Mouse (Mus musculus) bone marrow, adult 2 months (tissue): ENCODE results near the gene Asns. TPM values are rescaled to one million over a fixed set of nuclear protein-coding genes. Genes with fewer than 3 reads are reported as not detected.

Experiments
- H3K27ac ChIP-seq: fragments of 200-500 bp; 2 replicates; pipeline ENCODE4 v1.5.1; 2012; ENCODE audit warnings: low read depth, mild to moderate bottlenecking, control low read depth, inconsistent platforms, low read length; ENCODE audit not compliant: control insufficient read depth, poor library complexity, insufficient read depth
- H3K4me1 ChIP-seq: fragments of 200-500 bp; 2 replicates; pipeline ENCODE4 v1.6.1; 2011; ENCODE audit warnings: low read length; ENCODE audit not compliant: control insufficient read depth, insufficient read depth
- H3K4me3 ChIP-seq: fragments of 200-500 bp; replicated peaks from 2 replicates; pipeline ENCODE3; 2011; ENCODE audit warnings: mild to moderate bottlenecking, low read depth, low read length, control low read depth; ENCODE audit not compliant: control insufficient read depth
- CTCF ChIP-seq: fragments of 200-500 bp; IDR thresholded peaks from 2 replicates; pipeline ENCODE4 v1.5.1; 2011; ENCODE audit warnings: low read length, control low read depth; ENCODE audit not compliant: control insufficient read depth, insufficient read depth
- POLR2A ChIP-seq: fragments of 200-500 bp; IDR thresholded peaks from 2 replicates; pipeline ENCODE4 v1.6.1; 2011; ENCODE audit warnings: low read depth, mild to moderate bottlenecking, control low read depth, low read length, borderline replicate concordance; ENCODE audit not compliant: control insufficient read depth
- WGBS: fragments of 180-500 bp; shearing (Covaris S2); methylation state at CpG from one replicate; pipeline ENCODE4 v1.1.7; 2018; 5-methylcytosine and 5-hydroxymethylcytosine counted together
- polyA plus RNA-seq: library from polyadenylated mRNA; stranded (reverse); fragments of >200 nt; gene quantifications from 2 replicates; pipeline ENCODE4 v1.2.4, GENCODE M21; 2011; ENCODE audit warnings: low replicate concordance; ENCODE audit not compliant: missing spikeins, insufficient read depth, insufficient read length

Gene Asns
- polyA plus RNA-seq, 1 experiment = 83.5 TPM

DNA sequence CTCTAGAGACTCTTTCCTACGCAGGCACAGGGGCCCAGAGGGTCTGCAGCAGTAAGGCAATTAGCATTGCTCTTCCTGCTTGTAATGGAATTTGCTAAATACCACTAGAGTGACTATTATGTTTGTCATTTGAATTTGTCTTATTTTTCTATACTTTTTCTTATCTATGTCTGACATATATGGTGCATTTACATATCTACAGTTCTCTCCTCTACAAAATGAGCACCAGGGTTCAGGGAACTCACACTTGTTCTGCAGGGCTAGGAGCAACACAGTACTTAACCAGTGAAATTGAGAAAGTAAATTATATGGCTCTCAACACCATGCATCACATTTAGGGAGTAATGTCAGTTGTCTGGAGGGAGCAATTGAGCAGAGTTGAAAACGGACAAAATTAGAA is 21.2 kb upstream of the Asns start:
- Histone ChIP-seq H3K4me1 (no peaks in the 10 kb centered on the region), H3K27ac (no peak overlapping the region), H3K4me3 (no peak overlapping the region)
- TF ChIP-seq POLR2A (no peak), CTCF (no peak)
- WGBS = 77% methylated on average over 2 of the region's 2 CpGs

GRCm38 (mm10) chr6:7711837-7712330 is 18.8 kb upstream of the Asns start:
- H3K4me1 ChIP-seq = no peaks in the 10 kb centered on the region
- WGBS = 73% methylated on average over 3 of the region's 3 CpGs
- TF ChIP-seq CTCF (no peak), POLR2A (no peak)
- H3K4me3 ChIP-seq = no peak overlapping the region
- H3K27ac ChIP-seq = no peak overlapping the region

DNA sequence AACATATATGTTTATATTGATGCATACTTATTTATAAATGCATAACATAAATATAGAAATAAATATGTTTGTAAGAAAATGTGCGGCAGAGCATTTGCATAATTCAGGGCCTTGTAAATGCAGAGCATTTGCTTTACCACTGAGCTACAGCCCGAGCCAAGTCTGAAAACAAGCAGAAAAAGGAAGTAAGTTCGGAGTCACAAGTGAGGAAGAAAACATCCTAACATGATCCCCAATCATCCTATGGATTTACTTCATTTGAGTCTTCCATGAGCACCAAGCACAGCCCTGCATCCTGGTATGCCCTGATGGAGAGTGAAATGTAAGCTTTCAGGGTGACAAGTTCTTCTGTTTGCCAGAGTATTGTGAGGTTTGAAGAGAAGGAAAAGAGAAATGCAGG is 15.2 kb upstream of the Asns start:
- WGBS = 40% methylated on average over 3 of the region's 3 CpGs
- Histone ChIP-seq H3K27ac (no peak overlapping the region), H3K4me1 (no peaks in the 10 kb centered on the region), H3K4me3 (no peak overlapping the region)
- no peak for TF ChIP-seq POLR2A
- no peak for TF ChIP-seq CTCF

DNA sequence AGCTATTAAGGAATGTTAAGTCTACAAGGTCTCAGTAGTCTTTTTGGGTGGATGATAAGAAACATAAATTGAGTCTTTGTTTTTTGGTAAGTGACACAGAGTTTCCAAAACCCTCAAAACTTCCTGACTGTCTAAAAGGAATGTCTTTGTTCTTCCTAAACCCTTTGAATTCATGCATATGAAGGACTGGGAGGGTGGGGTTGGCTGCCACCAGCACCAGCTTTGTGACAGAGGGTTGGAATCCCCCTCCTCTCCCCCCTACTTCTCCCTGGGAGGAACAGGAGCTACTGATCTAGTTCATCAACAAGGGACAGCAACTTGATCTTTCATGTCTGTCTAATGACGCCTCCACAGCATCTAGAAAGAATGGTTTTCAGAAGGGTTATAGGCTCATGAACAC is 13.7 kb upstream of the Asns start:
- TF ChIP-seq CTCF (no peak), POLR2A (no peak)
- no peak overlapping the region for H3K27ac ChIP-seq
- H3K4me1 ChIP-seq = no peaks in the 10 kb centered on the region
- no peak overlapping the region for H3K4me3 ChIP-seq
- WGBS = 84% methylated on average over 1 of the region's 1 CpGs

DNA sequence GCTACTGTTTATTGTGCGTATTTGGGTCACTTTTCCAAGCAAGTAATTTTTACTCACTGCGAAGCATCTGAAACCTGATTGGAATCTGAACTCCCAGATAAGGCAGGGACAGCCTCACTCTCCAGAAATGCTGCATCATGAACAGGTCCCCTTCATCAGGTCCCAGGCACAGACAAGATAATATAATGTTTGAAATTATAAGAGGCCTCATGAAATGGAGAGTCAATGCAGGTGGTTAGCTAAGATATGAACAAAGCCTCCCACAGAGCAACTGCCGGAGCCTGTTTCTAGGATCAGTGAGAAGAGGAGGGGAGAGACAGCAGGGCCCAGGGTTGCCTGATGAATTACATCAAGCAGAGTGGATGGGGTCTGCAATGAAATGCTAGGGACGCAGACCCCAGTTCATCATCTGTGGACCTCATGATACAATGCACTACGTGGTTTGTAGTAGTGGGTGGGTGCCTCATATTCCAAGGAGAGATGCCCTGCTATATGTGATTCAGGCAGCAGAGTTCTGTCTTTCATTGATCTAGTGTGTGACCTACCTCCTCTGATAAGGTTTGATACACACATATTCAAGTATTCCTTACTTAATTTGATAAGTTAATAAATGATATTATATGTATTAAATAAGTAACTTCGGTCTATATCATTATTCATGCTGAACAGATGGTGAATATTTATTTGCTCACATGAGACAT is 5.1 kb upstream of the Asns start:
- WGBS = 74% methylated on average over 6 of the region's 6 CpGs
- no peak overlapping the region for H3K27ac ChIP-seq

DNA sequence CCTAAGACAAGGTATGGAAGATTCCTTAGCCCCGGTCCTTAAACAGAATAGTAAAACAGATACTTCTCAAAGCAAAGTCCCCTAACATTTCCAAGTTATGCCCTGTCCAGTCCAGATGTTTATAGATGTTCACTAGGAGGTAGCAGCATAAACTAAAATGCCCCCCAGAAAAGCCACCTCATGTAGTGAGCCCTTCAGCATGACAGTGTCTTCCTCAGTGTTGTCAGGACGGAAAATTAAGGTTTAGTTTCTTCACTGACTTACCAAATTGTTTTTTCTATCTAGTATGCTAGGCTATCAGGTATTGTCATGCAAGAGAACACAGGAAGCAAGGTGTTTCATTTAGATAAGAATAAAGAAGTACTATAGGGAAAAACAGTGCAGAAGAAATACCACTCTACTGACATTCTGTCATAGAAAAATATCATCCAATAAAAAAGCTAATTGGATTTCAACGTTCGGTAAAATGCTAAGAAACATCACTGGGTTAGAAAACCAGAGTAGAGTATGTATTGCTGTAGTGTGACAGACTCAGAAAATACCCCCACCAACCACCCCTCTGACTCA is 4.1 kb upstream of the Asns start:
- WGBS = 55% methylated on average over 4 of the region's 4 CpGs
- Histone ChIP-seq H3K27ac (no peak overlapping the region; the same call in 1 of the 2 replicates), H3K4me3 (no peak overlapping the region), H3K4me1 (no peaks in the 10 kb centered on the region; the same call in 1 of the 2 replicates)
- TF ChIP-seq POLR2A = no peak
- TF ChIP-seq CTCF = no peak

More for the DNA sequence above, 5.1 kb upstream of the Asns start:
- Histone ChIP-seq H3K4me3 (no peak overlapping the region), H3K4me1 (no peaks in the 10 kb centered on the region; the same call in 1 of the 2 replicates)
- TF ChIP-seq CTCF (no peak), POLR2A (no peak)

DNA sequence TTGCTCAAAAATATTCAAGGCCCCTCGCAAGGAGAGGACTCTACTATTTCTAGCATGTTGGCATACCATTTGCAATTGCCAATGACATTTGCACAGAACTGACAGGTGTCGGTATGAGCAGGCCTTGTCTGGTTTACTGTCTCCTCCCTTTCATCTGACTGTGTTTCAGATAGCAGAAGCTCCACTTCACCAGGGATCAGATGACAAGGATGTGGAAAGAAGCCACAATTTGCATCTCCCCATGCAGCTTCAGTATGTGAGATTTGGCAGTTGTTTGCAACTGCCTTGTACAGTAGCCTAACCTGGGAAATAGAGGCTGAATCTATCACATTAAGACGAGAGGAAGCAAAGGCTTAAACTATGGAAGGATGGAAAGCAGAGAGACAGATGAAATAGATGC is 3.6 kb upstream of the Asns start:
- H3K27ac ChIP-seq = no peak overlapping the region
- H3K4me1 ChIP-seq = no peaks in the 10 kb centered on the region; the same call in 1 of the 2 replicates
- 65% methylated on average over 3 of the region's 3 CpGs for WGBS
- H3K4me3 ChIP-seq = no peak overlapping the region
- TF ChIP-seq CTCF = no peak
- TF ChIP-seq POLR2A = no peak

GRCm38 (mm10) chr6:7695901-7696300 is 2.8 kb upstream of the Asns start:
- 65% methylated on average over 4 of the region's 4 CpGs for WGBS
- no peak overlapping the region for H3K27ac ChIP-seq
- TF ChIP-seq POLR2A (no peak), CTCF (no peak)
- H3K4me1 ChIP-seq = no peaks in the 10 kb centered on the region; the same call in 1 of the 2 replicates
- H3K4me3 ChIP-seq = no peak overlapping the region
